Mouse (Mus musculus): ENCODE results near the gene Hsd3b7. TPM values are rescaled to one million over a fixed set of nuclear protein-coding genes. Genes with fewer than 3 reads are reported as not detected.
"Not testable (repeated sequence)": the region's sequence is repeated elsewhere in the genome, so short reads cannot be mapped to it uniquely, and the experiment has no call there.

Hsd3b7 gene
- polyA plus RNA-seq, 1 experiment from 2014 or later, result 24.9 TPM

DNA sequence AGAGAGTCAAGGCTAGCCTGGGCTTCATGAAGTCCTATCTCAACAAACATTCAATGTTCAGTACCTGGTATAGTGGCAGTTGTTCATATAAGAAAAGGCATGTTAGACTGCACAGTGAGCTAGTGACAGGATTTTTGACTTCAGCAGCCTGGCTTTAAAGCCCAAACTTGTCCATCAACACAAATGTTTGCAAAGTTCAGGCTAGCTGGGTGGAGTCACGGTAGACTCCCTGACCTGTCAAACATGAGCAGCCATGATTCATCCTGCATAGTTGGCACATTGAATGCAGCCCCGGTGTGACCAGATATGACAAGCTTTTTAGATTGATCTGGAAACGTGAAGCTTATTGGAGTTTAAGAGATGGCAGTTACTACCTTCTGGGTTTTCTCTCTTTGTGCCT is 28.3 kb upstream of the Hsd3b7 start:
- Histone ChIP-seq H3K4me1 (ENCODE audit: control insufficient read depth, insufficient read depth, low read length) (peaks cover 8% of the 10 kb centered on the region), H3K36me3 (ENCODE audit: control insufficient read depth, insufficient read depth) (peaks cover 6% of the 10 kb centered on the region), H3K27ac (ENCODE audit: low read length) (no peak overlapping the region), H3K4me2 (ENCODE audit: low read depth, low read length) (no peak overlapping the region), H3K9ac (ENCODE audit: low read length) (no peak overlapping the region), H3K27me3 (ENCODE audit: control insufficient read depth, insufficient read depth, low read length) (no peaks in the 10 kb centered on the region), H3K4me3 (ENCODE audit: low read length) (no peak overlapping the region), H3K9me3 (replicated peaks; ENCODE audit: control insufficient read depth, low read length) (no peaks in the 10 kb centered on the region)
- ATAC-seq (replicated peaks; ENCODE audit: extremely low read depth, insufficient read depth, low FRiP score), result no peak
- WGBS, result 66% methylated on average over 3 of the region's 3 CpGs

DNA sequence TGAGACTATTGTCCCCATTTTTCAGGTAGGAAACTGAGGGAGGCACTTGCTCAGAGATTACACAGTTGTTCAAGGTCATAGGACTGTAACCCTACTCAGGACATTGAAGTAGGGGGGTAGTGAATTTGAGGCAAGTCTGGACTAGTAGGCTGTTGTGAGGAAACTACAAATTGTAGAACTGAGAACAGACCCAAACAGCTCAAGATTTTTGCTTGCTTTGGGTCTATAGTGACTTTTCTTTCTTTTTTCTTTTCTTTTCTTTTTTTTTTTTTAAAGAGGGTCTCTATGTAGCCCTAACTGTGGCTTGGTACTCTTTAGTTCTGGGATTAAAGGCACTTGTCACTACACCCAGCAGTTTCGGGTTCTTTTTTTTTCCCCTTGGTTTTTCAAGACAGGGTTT is 27.8 kb upstream of the Hsd3b7 start:
- H3K27ac ChIP-seq (ENCODE audit: low read length), result no peak overlapping the region
- H3K27me3 ChIP-seq (ENCODE audit: control insufficient read depth, insufficient read depth, low read length), result no peaks in the 10 kb centered on the region
- no peaks in the 10 kb centered on the region for H3K9me3 ChIP-seq (replicated peaks; ENCODE audit: control insufficient read depth, low read length)
- no peak overlapping the region for H3K9ac ChIP-seq (ENCODE audit: low read length)
- H3K4me3 ChIP-seq (ENCODE audit: low read length), result no peak overlapping the region
- 86% methylated on average over 1 of the region's 1 CpGs for WGBS
- no peak for ATAC-seq (replicated peaks; ENCODE audit: extremely low read depth, insufficient read depth, low FRiP score)
- H3K36me3 ChIP-seq (ENCODE audit: control insufficient read depth, insufficient read depth), result peaks cover 6% of the 10 kb centered on the region
- no peak overlapping the region for H3K4me2 ChIP-seq (ENCODE audit: low read depth, low read length)
- peaks cover 8% of the 10 kb centered on the region for H3K4me1 ChIP-seq (ENCODE audit: control insufficient read depth, insufficient read depth, low read length)

DNA sequence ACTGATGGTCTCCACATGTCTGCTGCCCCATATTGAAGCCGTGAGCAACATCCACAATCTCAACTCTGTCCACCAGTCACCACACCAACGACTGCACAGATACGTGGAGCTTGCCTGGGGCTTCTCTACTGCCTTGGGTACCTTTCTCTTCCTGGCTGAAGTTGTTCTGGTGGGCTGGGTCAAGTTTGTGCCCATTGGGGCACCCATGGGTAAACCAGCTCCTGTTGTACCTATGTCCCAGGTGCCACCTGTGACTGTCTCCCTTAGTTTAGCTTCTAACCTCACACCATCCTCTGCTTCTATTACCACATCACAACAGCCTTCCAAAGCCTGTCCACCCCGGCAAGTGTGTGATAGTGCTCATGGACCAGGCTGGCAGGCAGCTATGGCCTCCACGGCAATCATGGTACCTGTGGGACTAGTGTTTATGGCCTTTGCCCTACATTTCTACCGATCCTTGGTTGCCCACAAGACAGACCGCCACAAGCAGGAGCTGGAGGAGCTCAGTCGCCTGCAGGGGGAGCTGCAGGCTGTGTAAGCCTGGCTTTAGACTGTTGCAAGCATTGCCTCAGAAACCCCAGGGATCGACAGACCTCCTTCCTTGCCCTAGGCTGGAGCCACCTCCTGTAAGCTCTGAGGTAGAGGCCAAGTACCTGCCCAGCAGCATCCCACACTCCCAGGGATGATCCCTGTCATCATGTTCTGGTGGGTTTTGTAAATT is 26.6 kb upstream of the Hsd3b7 start:
- Histone ChIP-seq H3K27me3 (ENCODE audit: control insufficient read depth, insufficient read depth, low read length) (no peaks in the 10 kb centered on the region), H3K9ac (ENCODE audit: low read length) (no peak overlapping the region), H3K4me2 (ENCODE audit: low read depth, low read length) (no peak overlapping the region), H3K4me1 (ENCODE audit: control insufficient read depth, insufficient read depth, low read length) (peaks cover 17% of the 10 kb centered on the region), H3K4me3 (ENCODE audit: low read length) (no peak overlapping the region), H3K9me3 (replicated peaks; ENCODE audit: control insufficient read depth, low read length) (no peaks in the 10 kb centered on the region), H3K27ac (ENCODE audit: low read length) (no peak overlapping the region), H3K36me3 (ENCODE audit: control insufficient read depth, insufficient read depth) (no peaks in the 10 kb centered on the region)
- 44% methylated on average over 9 of the region's 9 CpGs for WGBS
- no peak for ATAC-seq (replicated peaks; ENCODE audit: extremely low read depth, insufficient read depth, low FRiP score)

DNA sequence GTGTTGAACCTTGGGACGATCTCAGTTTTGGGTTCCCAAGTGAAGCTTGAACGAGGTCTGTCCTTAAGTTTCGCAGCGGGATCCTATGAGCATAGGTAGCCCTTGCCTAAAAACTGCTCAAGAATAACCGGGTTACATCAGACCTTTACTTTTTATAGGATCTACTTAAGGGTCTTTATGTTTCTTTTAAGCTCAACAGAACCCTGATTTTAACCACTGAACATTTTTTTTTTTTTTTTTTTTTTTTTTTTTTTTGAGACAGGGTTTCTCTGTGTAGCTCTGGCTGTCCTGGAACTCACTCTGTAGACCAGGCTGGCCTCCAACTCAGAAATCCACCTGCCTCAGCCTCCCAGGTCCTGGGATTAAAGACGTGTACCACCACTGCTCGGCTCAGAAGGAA is 24.6 kb upstream of the Hsd3b7 start:
- H3K36me3 ChIP-seq (ENCODE audit: control insufficient read depth, insufficient read depth), result peaks cover 12% of the 10 kb centered on the region
- peaks cover 11% of the 10 kb centered on the region for H3K4me1 ChIP-seq (ENCODE audit: control insufficient read depth, insufficient read depth, low read length)
- H3K4me2 ChIP-seq (ENCODE audit: low read depth, low read length), result peak overlapping the region; percentile 76
- peak overlapping the region; percentile 99 for H3K27ac ChIP-seq (ENCODE audit: low read length)
- ATAC-seq (replicated peaks; ENCODE audit: extremely low read depth, insufficient read depth, low FRiP score); H3K27me3 ChIP-seq (ENCODE audit: control insufficient read depth, insufficient read depth, low read length); H3K9me3 ChIP-seq (replicated peaks; ENCODE audit: control insufficient read depth, low read length): not testable (repeated sequence)
- peak overlapping the region; percentile 93 for H3K9ac ChIP-seq (ENCODE audit: low read length)
- peak overlapping the region; percentile 78 for H3K4me3 ChIP-seq (ENCODE audit: low read length)
- 70% methylated on average over 7 of the region's 7 CpGs for WGBS

DNA sequence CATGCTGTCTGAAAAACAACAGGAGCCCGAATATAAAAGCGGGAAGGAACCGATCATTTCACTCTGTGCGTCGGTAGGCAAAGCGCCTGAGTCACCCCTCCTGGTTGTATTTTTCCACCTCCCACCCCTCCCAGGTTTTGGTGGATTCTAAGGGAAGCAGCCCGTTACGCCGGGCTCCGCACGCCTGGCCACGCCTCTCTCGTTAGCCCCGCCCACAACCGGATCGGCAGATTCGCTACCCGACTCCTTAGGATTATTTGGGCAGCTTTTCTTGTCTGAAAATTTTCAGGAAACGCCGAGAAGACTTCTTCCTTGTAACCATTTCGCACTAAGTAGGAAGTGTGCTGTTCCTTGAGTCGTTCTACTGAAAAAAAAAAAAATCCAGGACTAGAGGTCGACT is 24.0 kb upstream of the Hsd3b7 start, which contains the start of gene Setd1a:
Setd1a (plus strand) TSS at position 245 of the 400 bp plus-strand sequence.
- WGBS, result 0% methylated on average over 23 of the region's 23 CpGs
- Histone ChIP-seq H3K9ac (ENCODE audit: low read length) (peak within 1 kb of the TSS; percentile 93), H3K27me3 (ENCODE audit: control insufficient read depth, insufficient read depth, low read length) (no peaks in the 10 kb centered on the region), H3K4me1 (ENCODE audit: control insufficient read depth, insufficient read depth, low read length) (peaks cover 11% of the 10 kb centered on the region), H3K9me3 (replicated peaks; ENCODE audit: control insufficient read depth, low read length) (no peaks in the 10 kb centered on the region), H3K36me3 (ENCODE audit: control insufficient read depth, insufficient read depth) (peaks cover 18% of the 10 kb centered on the region), H3K4me2 (ENCODE audit: low read depth, low read length) (peak within 1 kb of the TSS; percentile 77), H3K4me3 (ENCODE audit: low read length) (peak within 1 kb of the TSS; percentile 78), H3K27ac (ENCODE audit: low read length) (peak within 1 kb of the TSS; percentile 99)
- ATAC-seq (replicated peaks; ENCODE audit: extremely low read depth, insufficient read depth, low FRiP score), result peak; percentile 63

DNA sequence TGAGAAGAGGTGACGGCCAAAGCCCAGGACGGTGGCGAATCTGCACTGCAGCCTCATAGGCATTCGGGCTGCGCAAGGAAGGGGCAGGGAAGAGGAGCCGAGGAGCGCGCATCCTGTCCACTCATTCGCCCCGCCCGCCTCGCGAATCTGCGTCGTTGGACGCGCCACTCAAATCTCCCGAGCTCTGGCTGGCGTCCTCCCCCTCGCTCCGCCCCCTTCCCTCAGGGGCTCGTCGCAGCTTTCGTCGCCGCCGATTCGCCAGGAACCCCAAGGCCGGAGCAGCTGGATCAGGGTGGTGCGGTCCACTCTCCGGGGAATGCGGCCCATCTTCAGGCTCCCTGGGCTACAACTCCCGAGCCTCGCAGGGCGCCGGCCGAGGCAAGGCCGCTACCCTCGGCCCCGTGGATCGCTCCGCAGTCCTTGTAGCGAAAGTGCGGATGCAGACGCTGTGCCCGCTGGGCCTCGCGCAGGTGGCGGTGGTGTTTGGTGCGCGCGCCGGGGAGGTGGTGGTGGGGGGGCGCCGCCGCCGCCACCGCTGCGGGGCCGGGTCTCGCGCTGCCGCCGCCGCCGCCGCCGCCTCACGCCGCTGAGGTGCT is 23.4 kb upstream of the Hsd3b7 start:
- Histone ChIP-seq H3K4me3 (ENCODE audit: low read length) (peak overlapping the region; percentile 78), H3K27ac (ENCODE audit: low read length) (peak overlapping the region; percentile 99), H3K36me3 (ENCODE audit: control insufficient read depth, insufficient read depth) (peaks cover 22% of the 10 kb centered on the region), H3K9ac (ENCODE audit: low read length) (peak overlapping the region; percentile 93), H3K9me3 (replicated peaks; ENCODE audit: control insufficient read depth, low read length) (no peaks in the 10 kb centered on the region), H3K27me3 (ENCODE audit: control insufficient read depth, insufficient read depth, low read length) (no peaks in the 10 kb centered on the region), H3K4me1 (ENCODE audit: control insufficient read depth, insufficient read depth, low read length) (peaks cover 11% of the 10 kb centered on the region), H3K4me2 (ENCODE audit: low read depth, low read length) (peak overlapping the region; percentile 76)
- ATAC-seq (replicated peaks; ENCODE audit: extremely low read depth, insufficient read depth, low FRiP score), result peak; percentile 91
- WGBS, result under 1% methylated on average over 70 of the region's 70 CpGs

DNA sequence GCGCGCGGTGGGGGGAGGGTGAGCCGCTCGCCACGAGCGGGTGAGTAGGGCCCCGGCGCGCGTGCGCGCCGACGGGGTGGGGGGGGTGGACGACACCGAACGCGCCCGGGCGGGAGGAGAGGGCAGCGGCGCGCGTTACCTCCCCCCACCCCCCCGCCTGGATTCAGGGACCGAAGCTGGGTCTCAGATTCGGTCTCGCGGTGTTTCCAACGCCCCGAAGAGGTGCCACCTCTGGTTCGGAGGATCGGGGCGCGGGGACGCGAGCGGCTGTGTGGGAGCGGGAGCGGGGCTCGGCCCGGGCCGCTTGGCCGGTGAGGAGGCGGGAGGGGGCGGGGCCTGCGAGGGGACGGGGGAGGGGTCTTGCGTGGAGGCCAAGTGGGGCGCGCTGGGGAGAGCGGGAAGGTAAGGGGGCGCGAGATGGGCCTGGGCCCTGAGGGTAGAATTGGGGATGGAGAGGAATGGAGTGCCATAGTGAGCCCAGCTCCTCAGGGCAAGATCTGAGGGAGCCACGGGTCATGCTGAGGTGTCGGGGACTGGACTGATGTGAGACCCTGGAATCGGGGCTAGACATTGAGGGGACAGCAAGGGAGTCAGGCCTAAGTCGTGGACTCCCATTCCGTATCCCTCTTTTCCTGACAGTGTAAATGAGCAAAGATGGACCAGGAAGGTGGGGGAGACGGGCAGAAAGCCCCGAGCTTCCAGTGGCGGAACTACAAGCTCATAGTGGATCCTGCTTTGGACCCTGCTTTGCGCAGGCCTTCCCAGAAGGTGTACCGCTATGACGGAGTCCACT is 22.7 kb upstream of the Hsd3b7 start:
- ATAC-seq (replicated peaks; ENCODE audit: extremely low read depth, insufficient read depth, low FRiP score), result peak; percentile 47
- peak overlapping the region; percentile 99 for H3K27ac ChIP-seq (ENCODE audit: low read length)
- peaks cover 27% of the 10 kb centered on the region for H3K36me3 ChIP-seq (ENCODE audit: control insufficient read depth, insufficient read depth)
- peak overlapping the region; percentile 93 for H3K9ac ChIP-seq (ENCODE audit: low read length)
- peaks cover 11% of the 10 kb centered on the region for H3K4me1 ChIP-seq (ENCODE audit: control insufficient read depth, insufficient read depth, low read length)
- H3K4me2 ChIP-seq (ENCODE audit: low read depth, low read length), result peak overlapping the region; percentile 77
- no peaks in the 10 kb centered on the region for H3K27me3 ChIP-seq (ENCODE audit: control insufficient read depth, insufficient read depth, low read length)
- H3K9me3 ChIP-seq (replicated peaks; ENCODE audit: control insufficient read depth, low read length), result no peaks in the 10 kb centered on the region
- WGBS, result 2% methylated on average over 63 of the region's 66 CpGs
- peak overlapping the region; percentile 78 for H3K4me3 ChIP-seq (ENCODE audit: low read length)

DNA sequence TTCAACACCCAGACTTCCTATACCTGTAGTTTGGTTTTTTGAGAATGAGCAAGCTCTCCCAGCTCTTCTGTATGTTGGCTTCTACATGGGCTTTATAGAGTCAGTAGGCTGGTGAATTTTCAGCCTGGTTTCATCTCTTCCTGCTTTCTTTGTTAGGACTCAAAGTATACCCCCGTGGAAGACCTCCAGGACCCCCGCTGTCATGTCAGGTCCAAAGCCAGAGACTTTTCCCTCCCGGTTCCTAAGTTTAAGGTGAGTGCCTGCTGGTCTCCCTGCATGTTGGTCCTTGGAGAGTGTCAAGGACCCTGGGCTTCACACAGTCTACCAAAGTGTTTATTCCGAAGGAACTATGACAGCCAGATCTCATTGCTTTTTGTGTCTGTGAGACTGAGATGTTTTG is 22.1 kb upstream of the Hsd3b7 start:
- 77% methylated on average over 4 of the region's 4 CpGs for WGBS
- no peaks in the 10 kb centered on the region for H3K9me3 ChIP-seq (replicated peaks; ENCODE audit: control insufficient read depth, low read length)
- ATAC-seq (replicated peaks; ENCODE audit: extremely low read depth, insufficient read depth, low FRiP score), result no peak
- peaks cover 11% of the 10 kb centered on the region for H3K4me1 ChIP-seq (ENCODE audit: control insufficient read depth, insufficient read depth, low read length)
- H3K27ac ChIP-seq (ENCODE audit: low read length), result no peak overlapping the region
- no peaks in the 10 kb centered on the region for H3K27me3 ChIP-seq (ENCODE audit: control insufficient read depth, insufficient read depth, low read length)
- H3K4me3 ChIP-seq (ENCODE audit: low read length), result peak overlapping the region; percentile 78
- peaks cover 27% of the 10 kb centered on the region for H3K36me3 ChIP-seq (ENCODE audit: control insufficient read depth, insufficient read depth)
- H3K9ac ChIP-seq (ENCODE audit: low read length), result peak overlapping the region; percentile 93
- H3K4me2 ChIP-seq (ENCODE audit: low read depth, low read length), result peak overlapping the region; percentile 77

DNA sequence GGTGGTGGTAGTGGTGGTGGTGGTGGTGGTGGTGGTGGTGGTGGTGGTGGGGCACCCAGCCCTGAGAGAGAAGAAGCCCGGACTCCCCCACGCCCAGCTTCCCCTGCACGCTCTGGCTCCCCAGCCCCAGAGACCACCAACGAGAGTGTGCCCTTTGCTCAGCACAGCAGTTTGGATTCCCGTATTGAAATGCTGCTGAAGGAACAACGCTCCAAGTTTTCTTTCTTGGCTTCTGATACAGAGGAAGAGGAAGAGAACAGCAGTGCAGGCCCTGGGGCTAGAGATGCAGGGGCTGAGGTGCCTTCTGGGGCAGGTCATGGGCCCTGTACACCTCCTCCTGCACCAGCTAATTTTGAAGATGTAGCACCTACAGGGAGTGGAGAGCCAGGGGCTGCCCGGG is 15.1 kb upstream of the Hsd3b7 start, which contains the start of gene Gm49388:
Gm49388 (plus strand) TSS at position 301 of the 400 bp plus-strand sequence.
- no peak within 1 kb of the TSS for H3K27ac ChIP-seq (ENCODE audit: low read length)
- H3K4me2 ChIP-seq (ENCODE audit: low read depth, low read length), result no peak within 1 kb of the TSS
- no peaks in the 10 kb centered on the region for H3K4me1 ChIP-seq (ENCODE audit: control insufficient read depth, insufficient read depth, low read length)
- H3K9me3 ChIP-seq (replicated peaks; ENCODE audit: control insufficient read depth, low read length), result no peaks in the 10 kb centered on the region
- WGBS, result 91% methylated on average over 7 of the region's 7 CpGs
- H3K9ac ChIP-seq (ENCODE audit: low read length), result no peak within 1 kb of the TSS
- no peaks in the 10 kb centered on the region for H3K27me3 ChIP-seq (ENCODE audit: control insufficient read depth, insufficient read depth, low read length)
- H3K4me3 ChIP-seq (ENCODE audit: low read length), result no peak within 1 kb of the TSS
- ATAC-seq (replicated peaks; ENCODE audit: extremely low read depth, insufficient read depth, low FRiP score), result no peak
- peaks cover 77% of the 10 kb centered on the region for H3K36me3 ChIP-seq (ENCODE audit: control insufficient read depth, insufficient read depth)
